ENCODE assay signal across 11 mouse cellular contexts in the genomic region with DNA sequence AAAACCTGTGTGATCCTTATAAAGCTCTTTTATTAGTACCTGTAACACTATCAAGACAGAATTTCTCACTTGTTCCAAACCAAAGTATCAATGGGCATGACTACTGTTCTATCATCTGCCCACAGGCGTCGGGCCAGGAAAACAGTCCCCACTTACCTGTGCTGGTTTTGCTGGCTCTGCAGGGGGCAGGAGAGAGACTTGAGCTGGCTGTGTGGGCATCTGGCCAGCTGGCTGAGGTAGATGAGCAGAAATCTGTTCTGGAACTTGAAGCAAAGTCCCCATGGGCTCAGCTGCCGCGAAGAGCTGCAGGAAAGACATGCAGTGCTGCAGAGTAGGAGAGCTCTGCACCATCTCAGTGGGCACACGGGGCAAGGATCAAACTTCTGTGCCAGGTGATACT. TPM values are rescaled to one million over a fixed set of nuclear protein-coding genes. Genes with fewer than 3 reads are reported as not detected.
DNase-seq lines count a peak whose midpoint lies in the region; ATAC-seq and TF ChIP-seq lines count a peak whose summit lies in the region.
"Had no signal": no experiment of that assay in that cellular context is flagged by ENCODE, and none has a peak within 500 bp of the region (broad histone marks: within the 10 kb centered on the region; RNA-seq: fewer than 3 reads in every experiment).

No protein-coding gene starts in this region.

- TF ChIP-seq CTCF in midbrain, postnatal 0 days (IDR thresholded peaks at IDR 0.05), result no peak

- H3K4me1 ChIP-seq in midbrain, postnatal 0 days (ENCODE audit: insufficient read depth, low read length), result no peaks in the 10 kb centered on the region
- H3K4me1 ChIP-seq in midbrain, embryonic 14.5 days (ENCODE audit: control insufficient read depth, insufficient read depth, low read length), result no peaks in the 10 kb centered on the region
- H3K4me1 ChIP-seq: liver, embryonic 13.5 days had no signal

- H3K27me3 ChIP-seq in midbrain, postnatal 0 days (ENCODE audit: insufficient read depth, low read length), result no peaks in the 10 kb centered on the region
- no peaks in the 10 kb centered on the region for H3K27me3 ChIP-seq in midbrain, embryonic 14.5 days (ENCODE audit: control insufficient read depth, insufficient read depth, low read length)
- H3K27me3 ChIP-seq: liver, embryonic 13.5 days had no signal

- H3K4me3 ChIP-seq in midbrain, postnatal 0 days (ENCODE audit: low read depth, low read length), result no peak overlapping the region
- no peak overlapping the region for H3K4me3 ChIP-seq in midbrain, embryonic 14.5 days (replicated peaks; ENCODE audit: low read depth, low read length)
- H3K4me3 ChIP-seq: liver, embryonic 13.5 days; myocyte had no signal

- H3K9ac ChIP-seq in midbrain, postnatal 0 days (replicated peaks; ENCODE audit: low read length, poor library complexity, severe bottlenecking), result no peak overlapping the region
- no peak overlapping the region for H3K9ac ChIP-seq in midbrain, embryonic 14.5 days (replicated peaks; ENCODE audit: low read length)
- H3K9ac ChIP-seq: liver, embryonic 13.5 days had no signal

- DNase-seq in midbrain, postnatal 0 days (ENCODE audit: low spot score), result peak; percentile 9
- no peak for DNase-seq in midbrain, embryonic 14.5 days
- DNase-seq in cerebellum, adult 8-10 months, result peak; percentile 23
- peak; percentile 54 to 57 for DNase-seq in heart, postnatal 10 days
- peak; percentile 53 for DNase-seq in skeletal muscle tissue, adult 2 months (ENCODE audit: low read depth, low spot score)
- DNase-seq in thymus, postnatal 4 days, result no peak
- DNase-seq in spleen, postnatal 14 days (ENCODE audit: low spot score in 2 of 2), result no peak
- DNase-seq: liver, embryonic 13.5 days had no signal

- WGBS in midbrain, postnatal 0 days, result 85% methylated on average over 5 of the region's 5 CpGs
- 94% methylated on average over 5 of the region's 5 CpGs for WGBS in midbrain, embryonic 14.5 days

- no peak overlapping the region for H3K27ac ChIP-seq in midbrain, postnatal 0 days (ENCODE audit: low read depth, low read length)
- no peak overlapping the region for H3K27ac ChIP-seq in midbrain, embryonic 14.5 days (replicated peaks; ENCODE audit: low read depth, low read length)
- H3K27ac ChIP-seq: liver, embryonic 13.5 days had no signal

- intact Hi-C loops in heart, postnatal 10 days (cut with DNase I), result no loop called here

- peaks cover 24% of the 10 kb centered on the region for H3K36me3 ChIP-seq in midbrain, postnatal 0 days (ENCODE audit: insufficient read depth, low read length)
- peaks cover 53% of the 10 kb centered on the region for H3K36me3 ChIP-seq in midbrain, embryonic 14.5 days (ENCODE audit: control insufficient read depth, insufficient read depth, low read length)

- no peaks in the 10 kb centered on the region for H3K9me3 ChIP-seq in midbrain, postnatal 0 days (ENCODE audit: low read length)
- H3K9me3 ChIP-seq in midbrain, embryonic 14.5 days (ENCODE audit: control insufficient read depth, low read length), result no peaks in the 10 kb centered on the region
- H3K9me3 ChIP-seq: liver, embryonic 13.5 days had no signal

- no peak overlapping the region for H3K4me2 ChIP-seq in midbrain, postnatal 0 days (ENCODE audit: low read depth, low read length, poor library complexity, severe bottlenecking)
- no peak overlapping the region for H3K4me2 ChIP-seq in midbrain, embryonic 14.5 days (ENCODE audit: low read length)
- H3K4me2 ChIP-seq: liver, embryonic 13.5 days had no signal

- ATAC-seq in midbrain, postnatal 0 days (ENCODE audit: low FRiP score), result no peak
- no peak for ATAC-seq in midbrain, embryonic 14.5 days (ENCODE audit: low FRiP score, low TSS enrichment)

RNA-seq across cellular contexts. Expression of gene Slc22a13, which starts 37.9 kb away (rescaled TPM):
- total RNA-seq in midbrain, postnatal 0 days (2014; rRNA removed), result not detected in 2 replicates
- 0.10 TPM in 1 of 2 replicates, not detected in the other for polyA plus RNA-seq in midbrain, postnatal 0 days (2015; fragmentation: Nextera tagmentation; extraction: Ambion mirVana)
- 0.12 TPM in 1 of 2 replicates, not detected in the other for polyA plus RNA-seq in midbrain, embryonic 14.5 days (2014; fragmentation: Nextera tagmentation; extraction: Ambion mirVana)
- not detected for total RNA-seq in heart, postnatal 10 days (2021)
- total RNA-seq: hematopoietic stem cell, adult 5-6 weeks had no signal
- polyA plus RNA-seq: embryonic facial prominence, embryonic 11.5 days; liver, embryonic 13.5 days; myocyte had no signal

Comparison
In these comparisons a context has a peak if more than half of its experiments do, and no peak if none do; other contexts are left out.
1. DNase-seq: peak in midbrain, postnatal 0 days (single experiment), cerebellum, adult 8-10 months (single experiment), heart, postnatal 10 days (2 of 2) and skeletal muscle tissue, adult 2 months (single experiment); none in midbrain, embryonic 14.5 days (single experiment), thymus, postnatal 4 days (single experiment) and spleen, postnatal 14 days (0 of 2).